Mouse (Mus musculus): ENCODE measurements around the gene Rspo4.

DNA sequence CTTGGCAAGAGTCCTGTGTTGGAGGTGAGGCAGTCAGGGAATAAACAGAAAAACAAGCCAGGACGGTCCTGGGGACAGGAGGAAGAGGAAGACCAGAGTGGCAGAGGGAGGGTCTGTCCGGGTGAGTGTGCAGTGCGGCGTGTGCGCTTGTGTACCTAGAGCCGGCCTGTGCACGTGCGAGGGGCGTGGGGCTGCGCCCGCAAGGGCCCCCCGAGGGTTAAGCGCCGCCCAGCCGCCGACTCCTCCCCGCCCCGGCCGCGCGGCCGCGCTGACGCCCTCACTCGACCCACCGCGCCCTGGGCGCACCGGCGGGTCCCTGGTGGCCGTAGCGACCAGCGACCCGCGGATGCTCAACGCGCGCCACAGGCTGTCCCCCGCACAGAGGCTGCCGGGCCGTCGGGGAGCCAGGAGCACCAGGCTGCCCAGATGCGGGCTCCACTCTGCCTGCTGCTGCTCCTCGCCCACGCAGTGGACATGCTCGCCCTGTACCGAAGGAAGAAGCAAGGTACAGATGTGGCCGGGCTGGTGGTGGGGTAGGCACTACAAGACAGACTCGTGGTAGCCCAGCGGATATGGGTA, at the start of gene Rspo4:
- no peak for TF ChIP-seq CTCF (IDR thresholded peaks at IDR 0.05; ENCODE audit: low read depth, low read length)
- no peak for TF ChIP-seq POLR2AphosphoS5 (IDR thresholded peaks at IDR 0.05; ENCODE audit: insufficient replicate concordance, low read depth, low read length)
- no peak for TF ChIP-seq GATA1 (IDR thresholded peaks at IDR 0.05; ENCODE audit: borderline replicate concordance, low read length)
- no peak for TF ChIP-seq GATA2 (IDR thresholded peaks at IDR 0.05; ENCODE audit: borderline replicate concordance, low read depth, low read length)
- no peak for TF ChIP-seq TAL1 (conservative IDR thresholded peaks at IDR 0.05; ENCODE audit: low read depth, low read length)

All from G1E (cell line).